Mouse (Mus musculus) heart, postnatal 0 days (tissue): ENCODE results near the gene Cpd.

Experiments
- CTCF ChIP-seq: IDR thresholded peaks from 2 replicates; pipeline ENCODE4 v1.5.1; 2016; ENCODE audit warnings: antibody characterized with exemption, control low read depth, low read depth
- EP300 ChIP-seq: IDR thresholded peaks from 2 replicates; pipeline ENCODE4 v1.6.1; 2016; ENCODE audit warnings: antibody characterized with exemption, low read depth

GRCm38 (mm10) chr11:76846878-76847222 lies at the start of gene Cpd:
- 0 out of 2 replicates have a peak, but pooled peaks have one; percentile 24 for TF ChIP-seq EP300
- no peak for TF ChIP-seq CTCF
